In genomic region chr19:22337468-22337867, GRCm38 (mm10) we compare ENCODE assay signal across 8 mouse cellular contexts.
A peak's percentile ranks its signal among the peaks of the same experiment; 100 is the strongest.
DNase-seq lines count a peak whose midpoint lies in the region; ATAC-seq and TF ChIP-seq lines count a peak whose summit lies in the region.

No protein-coding gene starts in this region.

- no peaks in the 10 kb centered on the region for H3K9me3 ChIP-seq in forebrain, embryonic 10.5 days
- H3K9me3 ChIP-seq in kidney, embryonic 15.5 days (replicated peaks), result no peaks in the 10 kb centered on the region

- TF ChIP-seq CTCF in brain, embryonic 14.5 days (IDR thresholded peaks at IDR 0.05; ENCODE audit: borderline replicate concordance, extremely low read depth, insufficient read depth, insufficient read length), result peak; percentile 74; the same call in 1 of the 2 replicates

- TF ChIP-seq POLR2A in brain, embryonic 14.5 days (IDR thresholded peaks at IDR 0.05; ENCODE audit: borderline replicate concordance, extremely low read depth, insufficient read depth, insufficient read length, poor library complexity, severe bottlenecking), result no peak

- no peaks in the 10 kb centered on the region for H3K27me3 ChIP-seq in forebrain, embryonic 10.5 days (ENCODE audit: poor library complexity, severe bottlenecking)
- H3K27me3 ChIP-seq in kidney, embryonic 15.5 days, result no peaks in the 10 kb centered on the region

- H3K27ac ChIP-seq in forebrain, embryonic 10.5 days, result no peak overlapping the region
- H3K27ac ChIP-seq in kidney, embryonic 15.5 days, result no peak overlapping the region

- H3K36me3 ChIP-seq in forebrain, embryonic 10.5 days (replicated peaks), result no peaks in the 10 kb centered on the region
- H3K36me3 ChIP-seq in kidney, embryonic 15.5 days, result no peaks in the 10 kb centered on the region

- H3K9ac ChIP-seq in kidney, embryonic 15.5 days, result no peak overlapping the region

- no peak overlapping the region for H3K4me2 ChIP-seq in kidney, embryonic 15.5 days

- no peaks in the 10 kb centered on the region for H3K4me1 ChIP-seq in forebrain, embryonic 10.5 days
- H3K4me1 ChIP-seq in kidney, embryonic 15.5 days, result no peaks in the 10 kb centered on the region

- DNase-seq in urinary bladder, adult 18-20 months (ENCODE audit: low spot score in 2 of 2), result peak; percentile 3 to 9
- DNase-seq in urinary bladder, adult 2 months (ENCODE audit: low spot score), result no peak
- peak; percentile 93 for DNase-seq in brain, embryonic 14.5 days (ENCODE audit: low read depth)
- DNase-seq in forebrain, embryonic 10.5 days (ENCODE audit: extremely low spot score, low spot score), result peak; percentile 17
- peak; percentile 36 for DNase-seq in lung, postnatal 25 days (ENCODE audit: low spot score)
- DNase-seq in right cerebral cortex, postnatal 36 days (ENCODE audit: low spot score in 2 of 2), result peak; percentile 8 to 11
- no peak for DNase-seq in spleen, postnatal 14 days (ENCODE audit: low spot score in 2 of 2)

- ATAC-seq in kidney, embryonic 15.5 days (replicated peaks; ENCODE audit: low FRiP score), result 0 out of 2 replicates have a peak, but pooled peaks have one; percentile 46

- 25% methylated on average over 5 of the region's 5 CpGs for WGBS in forebrain, embryonic 10.5 days
- 15% methylated on average over 5 of the region's 5 CpGs for WGBS in kidney, embryonic 15.5 days

- H3K4me3 ChIP-seq in forebrain, embryonic 10.5 days, result no peak overlapping the region
- no peak overlapping the region for H3K4me3 ChIP-seq in kidney, embryonic 15.5 days (replicated peaks)

Comparison
In these comparisons a context has a peak if more than half of its experiments do, and no peak if none do; other contexts are left out.
1. DNase-seq: peak in urinary bladder, adult 18-20 months (2 of 2), brain, embryonic 14.5 days (single experiment), forebrain, embryonic 10.5 days (single experiment), lung, postnatal 25 days (single experiment) and right cerebral cortex, postnatal 36 days (2 of 2); none in urinary bladder, adult 2 months (single experiment) and spleen, postnatal 14 days (0 of 2).